Mouse (Mus musculus): ENCODE measurements around the gene Wdsub1.

DNA sequence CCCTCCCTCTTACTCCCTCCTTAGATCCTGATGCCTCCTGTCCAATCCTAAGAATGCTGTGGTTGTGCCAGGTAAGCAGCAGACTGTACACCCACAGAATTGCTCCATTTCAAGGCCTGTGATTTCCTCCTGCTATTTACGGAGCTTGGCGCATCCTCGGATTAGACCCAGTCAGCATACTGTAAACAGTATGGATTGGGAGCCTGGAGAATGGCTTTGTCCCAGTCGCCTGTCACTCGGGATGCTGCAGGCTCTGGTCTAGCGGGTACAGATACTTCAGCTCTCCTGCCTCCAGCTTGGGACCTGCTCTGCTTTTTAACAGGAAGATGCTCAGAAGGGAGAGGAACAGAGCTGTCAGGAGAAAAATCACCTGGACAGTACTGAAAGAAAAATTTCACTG lies 63.0 kb downstream of the Wdsub1 start:
- TF ChIP-seq CHD2 (IDR thresholded peaks at IDR 0.05; ENCODE audit: low read depth, low read length) (no peak), HCFC1 (IDR thresholded peaks at IDR 0.05; ENCODE audit: borderline replicate concordance, insufficient read depth, low read length) (no peak), MAFK (IDR thresholded peaks at IDR 0.05; ENCODE audit: insufficient read depth, low read depth, low read length) (no peak), ZC3H11A (IDR thresholded peaks at IDR 0.05; ENCODE audit: borderline replicate concordance, low read depth, low read length) (no peak)

All from ES-E14 (cell line).